Mouse (Mus musculus) liver, embryonic 14.5 days (tissue): Measurements from ENCODE around the gene Fstl3. TPM values are rescaled to one million over a fixed set of nuclear protein-coding genes. Genes with fewer than 3 reads are reported as not detected.

Source experiments
- ATAC-seq: fragments of 200-750 bp; cut with Nextera tagmentation; 2 replicates; pipeline ENCODE4 v1.8.0; 2017; ENCODE audit warnings: moderate number of reproducible peaks, mild to moderate bottlenecking, moderate library complexity; ENCODE audit not compliant: insufficient read depth
- DNase-seq, 3 experiments: peaks; one replicate each; pipeline ENCODE4 v3.0.0-alpha.2; 2012 to 2013; ENCODE audit warnings: low read depth in 3 of 3, low spot score in 3 of 3
- H3K27ac ChIP-seq: fragments of 300-500 bp; sonication (generic); 2 replicates; pipeline ENCODE4 v1.5.1; 2014; ENCODE audit warnings: moderate library complexity, mild to moderate bottlenecking, control low read depth, inconsistent platforms
- H3K27me3 ChIP-seq: fragments of 300-500 bp; sonication (generic); 2 replicates; pipeline ENCODE4 v1.6.1; 2014; ENCODE audit warnings: mild to moderate bottlenecking, low read length, moderate library complexity; ENCODE audit not compliant: control insufficient read depth, insufficient read depth
- H3K36me3 ChIP-seq: fragments of 300-500 bp; sonication (generic); replicated peaks from 2 replicates; pipeline ENCODE4 v1.6.1; 2014; ENCODE audit warnings: low read depth; ENCODE audit not compliant: control insufficient read depth, insufficient read depth
- H3K4me1 ChIP-seq, 2 experiments: fragments of 200-500 bp in 1 of 2; fragments of 300-500 bp in 1 of 2; sonication (generic) in 1 of 2; replicated peaks; 2 replicates each; pipeline ENCODE4 v1.6.1; 2012 to 2014; ENCODE audit warnings: antibody characterized with exemption in 1 of 2, inconsistent platforms in 1 of 2, low read length in 1 of 2; ENCODE audit not compliant: control insufficient read depth in 2 of 2, insufficient read depth in 2 of 2
- H3K4me2 ChIP-seq: fragments of 300-500 bp; sonication (generic); 2 replicates; pipeline ENCODE4 v1.6.1; 2014; ENCODE audit warnings: low read depth, mild to moderate bottlenecking, control low read depth, moderate library complexity
- H3K4me3 ChIP-seq, 2 experiments: fragments of 200-500 bp in 1 of 2; fragments of 300-500 bp in 1 of 2; sonication (generic) in 1 of 2; 2 replicates each; pipeline ENCODE4 v1.5.1; 2012 to 2014; ENCODE audit warnings: low read depth in 2 of 2, low read length in 2 of 2, mild to moderate bottlenecking in 2 of 2, control low read depth in 1 of 2, inconsistent platforms in 1 of 2, moderate library complexity in 1 of 2; ENCODE audit not compliant: insufficient read depth in 1 of 2
- H3K9ac ChIP-seq: fragments of 300-500 bp; sonication (generic); replicated peaks from 2 replicates; pipeline ENCODE4 v1.6.1; 2014; ENCODE audit warnings: mild to moderate bottlenecking, control low read depth, moderate library complexity
- H3K9me3 ChIP-seq: fragments of 300-500 bp; sonication (generic); 2 replicates; pipeline ENCODE4 v1.6.1; 2016; ENCODE audit warnings: low read length, mixed read lengths; ENCODE audit not compliant: control insufficient read depth
- CTCF ChIP-seq: IDR thresholded peaks from 2 replicates; pipeline ENCODE4 v1.5.1; 2016; ENCODE audit warnings: antibody characterized with exemption, low read depth, control low read depth
- EP300 ChIP-seq: IDR thresholded peaks from 2 replicates; pipeline ENCODE4 v1.6.1; 2016; ENCODE audit warnings: antibody characterized with exemption, low read depth
- WGBS: fragments of 180-500 bp; shearing (Covaris S2); extraction: QIAGEN DNeasy Blood & Tissue Kit; methylation state at CpG from one replicate; pipeline ENCODE4 v1.1.7; 2014; ENCODE audit not compliant: insufficient replicate concordance; 5-methylcytosine and 5-hydroxymethylcytosine counted together
- polyA plus RNA-seq, 2 experiments: library from polyadenylated mRNA; depleted of rRNA in 1 of 2; stranded (reverse) in 1 of 2; unstranded in 1 of 2; fragments of >200 nt; fragmentation: Nextera tagmentation in 1 of 2; extraction: Ambion mirVana in 1 of 2; gene quantifications; 2 replicates each; pipeline versions ENCODE4 v1.2.1 to v1.2.3; 2012 to 2014

Gene Fstl3
- polyA plus RNA-seq, 2 experiments = 0.23 to 0.56 TPM

DNA sequence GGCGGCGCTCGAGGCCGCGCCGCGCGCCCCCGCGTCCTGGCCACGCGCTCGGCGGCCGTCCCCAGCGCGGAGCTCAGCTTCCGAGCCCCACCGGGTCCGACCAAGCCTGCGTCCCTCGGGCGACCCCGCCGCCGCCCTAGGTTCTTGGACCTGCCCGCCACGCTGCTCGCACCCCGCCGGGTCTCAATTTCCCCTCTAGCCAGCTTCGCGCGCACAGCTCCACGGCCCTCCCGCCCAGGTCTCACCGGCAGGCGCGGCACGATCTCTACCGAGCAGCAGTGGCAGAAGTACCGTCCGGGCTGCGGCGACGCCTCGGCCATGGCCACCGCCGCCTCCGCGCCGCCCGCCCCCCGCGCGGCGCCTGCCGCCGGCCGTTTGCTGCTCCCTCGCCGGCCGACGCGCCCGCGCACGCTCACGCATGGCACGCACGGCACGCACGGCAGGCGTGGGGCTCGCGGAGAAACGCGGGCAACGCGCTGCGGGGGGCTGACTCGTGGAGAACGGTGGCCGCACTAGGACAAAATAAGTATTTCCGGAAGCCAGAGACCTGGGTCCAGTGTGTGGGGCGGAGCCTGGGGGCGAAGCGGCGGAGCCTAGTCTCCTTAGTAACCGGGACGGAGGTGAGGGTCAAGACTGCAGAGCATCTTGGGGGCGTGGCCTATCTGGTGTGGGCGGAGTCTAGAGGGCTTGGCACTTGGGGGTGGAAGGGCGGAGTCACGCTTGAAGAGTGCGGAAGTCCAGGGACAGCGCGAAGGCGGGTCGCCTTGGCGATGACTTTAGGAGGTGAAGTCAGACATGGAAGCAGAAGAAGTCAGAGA is 10.4 kb upstream of the Fstl3 start, which contains the start of gene Rnf126:
Gene Rnf126, minus strand, starts transcription at position 445 of the 818 bp plus-strand sequence.
- under 1% methylated on average over 101 of the region's 101 CpGs for WGBS

DNA sequence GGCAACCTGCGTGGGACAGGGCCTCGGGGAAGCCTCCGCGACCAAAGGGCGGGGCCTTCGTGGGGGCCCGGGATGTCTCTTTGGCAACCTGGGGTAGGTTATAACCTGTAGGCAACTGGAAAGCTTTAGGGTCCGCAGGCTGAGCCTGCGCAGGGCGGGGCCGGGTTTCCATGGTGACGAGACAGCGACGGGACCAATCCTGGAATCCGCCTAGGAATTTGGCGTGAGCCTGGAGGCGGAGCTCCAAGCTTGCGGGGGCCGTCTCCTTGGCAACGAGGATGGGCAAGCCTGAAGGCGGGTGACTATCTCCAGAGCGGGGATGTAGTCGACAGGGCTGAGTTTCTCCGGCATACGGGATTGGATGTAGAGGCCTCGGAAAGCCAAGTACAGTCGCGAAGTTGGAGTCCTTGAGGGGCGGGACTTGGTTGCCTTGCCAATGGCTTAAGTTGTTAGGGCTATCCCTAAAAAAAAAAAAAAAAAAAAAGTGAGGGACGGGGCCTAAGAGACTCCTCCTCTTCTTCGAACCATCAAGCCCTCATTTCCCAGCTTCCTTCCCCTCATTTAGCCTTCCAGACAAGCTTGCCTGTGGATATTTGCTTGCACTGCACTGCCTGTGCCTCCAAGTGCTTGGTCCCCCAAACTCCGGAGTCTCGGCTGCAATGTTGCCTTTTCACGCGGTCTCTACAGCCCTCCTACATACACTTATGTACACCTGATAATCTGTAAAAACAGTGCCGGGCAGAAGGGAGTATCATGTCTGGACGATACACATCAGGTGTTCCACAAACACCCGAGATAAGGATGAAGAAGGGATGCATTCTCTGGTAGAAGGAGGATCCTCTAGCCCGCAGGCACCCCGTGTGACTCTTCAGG is 9.5 kb upstream of the Fstl3 start:
- peak overlapping the region; percentile 72 to 89 for H3K4me3 ChIP-seq
- H3K9me3 ChIP-seq = no peaks in the 10 kb centered on the region
- 10% methylated on average over 40 of the region's 40 CpGs for WGBS
- no peak for TF ChIP-seq EP300
- 0 out of 2 replicates have a peak, but pooled peaks have one; percentile 1 for TF ChIP-seq CTCF
- H3K4me1 ChIP-seq = peaks cover 14 to 16% of the 10 kb centered on the region in 2 experiments
- H3K4me2 ChIP-seq = peak overlapping the region; percentile 89
- DNase-seq = peak; percentile 64 to 76 (median 70)
- no peaks in the 10 kb centered on the region for H3K36me3 ChIP-seq
- peak; percentile 46 for ATAC-seq
- no peaks in the 10 kb centered on the region for H3K27me3 ChIP-seq
- H3K9ac ChIP-seq = peak overlapping the region; percentile 31
- peak overlapping the region; percentile 3 for H3K27ac ChIP-seq

More for the DNA sequence above, 10.4 kb upstream of the Fstl3 start, which contains the start of gene Rnf126:
- H3K36me3 ChIP-seq = peaks cover 5% of the 10 kb centered on the region
- H3K9me3 ChIP-seq = no peaks in the 10 kb centered on the region
- peak within 1 kb of the TSS; percentile 72 to 89 for H3K4me3 ChIP-seq
- TF ChIP-seq CTCF (no peak), EP300 (no peak)
- peak; percentile 98 to 99 (median 98) for DNase-seq
- H3K4me2 ChIP-seq = peak within 1 kb of the TSS; percentile 89
- peaks cover 14 to 16% of the 10 kb centered on the region in 2 experiments for H3K4me1 ChIP-seq
- peak within 1 kb of the TSS; percentile 63 for H3K27ac ChIP-seq
- no peaks in the 10 kb centered on the region for H3K27me3 ChIP-seq
- ATAC-seq = peak; percentile 91
- H3K9ac ChIP-seq = peak within 1 kb of the TSS; percentile 76

DNA sequence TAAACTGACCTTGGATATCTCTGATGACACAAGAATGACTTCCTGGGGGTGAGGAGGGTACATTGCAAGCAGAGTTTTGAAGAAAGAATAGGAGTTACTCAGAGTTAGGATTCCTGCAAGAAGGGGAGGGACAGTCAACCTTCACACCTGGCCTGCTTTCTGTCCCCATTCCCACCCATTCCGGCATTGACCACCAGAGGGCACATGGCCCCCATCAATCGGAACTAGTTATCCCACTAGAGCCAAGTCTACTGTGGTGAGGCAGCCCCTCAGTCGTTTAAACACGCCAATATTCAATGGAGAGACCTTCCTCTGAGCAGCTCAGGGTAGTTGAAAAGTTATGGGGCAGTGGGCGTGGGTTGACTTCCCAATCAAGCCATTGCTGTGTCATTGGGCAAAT is 8.7 kb upstream of the Fstl3 start:
- H3K36me3 ChIP-seq = no peaks in the 10 kb centered on the region
- WGBS = under 1% methylated on average over 5 of the region's 5 CpGs
- peak in 2 of 3 experiments; percentile 38 to 50 for DNase-seq
- no peaks in the 10 kb centered on the region for H3K9me3 ChIP-seq
- no peaks in the 10 kb centered on the region for H3K27me3 ChIP-seq
- no peak overlapping the region for H3K27ac ChIP-seq
- no peak overlapping the region for H3K4me3 ChIP-seq
- TF ChIP-seq CTCF (peak; percentile 93), EP300 (no peak)
- ATAC-seq = no peak
- H3K4me1 ChIP-seq = peaks cover 14 to 16% of the 10 kb centered on the region in 2 experiments
- H3K4me2 ChIP-seq = no peak overlapping the region
- no peak overlapping the region for H3K9ac ChIP-seq

DNA sequence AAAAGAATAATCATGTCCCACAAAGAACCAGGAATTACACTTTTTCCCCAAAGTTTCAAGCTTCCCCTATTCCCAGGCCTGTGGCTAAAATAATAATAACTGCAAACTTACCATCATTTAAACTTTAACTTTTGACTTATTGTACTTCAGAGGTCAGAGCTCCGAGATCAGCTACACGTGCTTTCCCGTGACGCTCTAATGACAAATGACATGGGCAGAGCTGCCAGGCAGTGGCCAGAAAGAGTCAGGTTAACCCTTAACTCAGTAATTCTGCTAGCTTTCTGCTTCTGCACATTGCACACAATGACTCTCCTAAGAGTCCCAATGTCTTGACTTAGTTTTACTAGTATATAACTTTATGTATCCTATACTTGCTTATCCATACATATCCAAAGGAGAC is 7.7 kb upstream of the Fstl3 start:
- Histone ChIP-seq H3K27ac (no peak overlapping the region), H3K4me3 (no peak overlapping the region), H3K27me3 (no peaks in the 10 kb centered on the region), H3K4me2 (no peak overlapping the region), H3K9ac (no peak overlapping the region), H3K36me3 (no peaks in the 10 kb centered on the region), H3K9me3 (no peaks in the 10 kb centered on the region), H3K4me1 (peaks cover 14 to 16% of the 10 kb centered on the region in 2 experiments)
- DNase-seq (no peak), ATAC-seq (no peak)
- TF ChIP-seq EP300 = no peak
- TF ChIP-seq CTCF = no peak
- 52% methylated on average over 4 of the region's 4 CpGs for WGBS
